Mouse (Mus musculus): Measurements from ENCODE around the gene Hs2st1. TPM values are rescaled to one million over a fixed set of nuclear protein-coding genes. Genes with fewer than 3 reads are reported as not detected.

Hs2st1 gene
- polyA plus RNA-seq, 1 experiment: 1.5 TPM

DNA sequence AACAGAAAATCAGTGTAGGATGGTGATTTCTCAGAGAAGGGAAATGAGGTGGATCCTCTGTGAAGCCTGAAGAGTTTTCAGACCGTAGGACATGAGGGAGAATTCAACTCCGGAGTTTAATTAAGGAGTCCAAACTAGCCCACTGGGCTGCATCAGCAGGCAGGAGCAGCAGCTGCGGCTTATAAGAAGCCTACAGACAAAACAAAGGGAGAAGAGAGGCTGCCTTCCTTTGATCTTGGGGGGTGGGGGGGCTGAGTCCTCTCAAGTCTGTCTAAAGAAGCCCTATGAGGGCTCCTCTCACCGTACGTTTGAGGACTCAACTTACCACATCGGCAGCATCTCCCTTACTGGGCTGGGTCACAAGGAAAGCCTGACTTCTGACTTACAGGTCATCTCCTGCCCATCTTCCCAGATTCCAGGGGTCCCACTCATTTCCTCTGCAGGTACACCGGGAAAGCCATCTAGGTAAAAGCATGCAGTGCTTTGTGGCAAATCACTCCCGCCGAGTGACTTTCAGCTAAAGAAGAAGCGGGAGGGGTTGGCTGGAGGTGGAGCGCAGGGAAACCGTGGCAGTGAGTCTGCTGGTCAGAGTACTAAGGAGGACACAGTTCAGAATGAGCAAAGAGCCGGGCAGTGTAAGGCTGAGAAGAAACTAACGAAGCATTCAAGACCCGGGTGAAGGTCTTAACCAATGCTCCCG lies 13.2 kb downstream of the Hs2st1 start:
- Histone ChIP-seq H3K9me3 (no peaks in the 10 kb centered on the region), H3K4me1 (peaks cover 79% of the 10 kb centered on the region), H3K27me3 (replicated peaks) (no peaks in the 10 kb centered on the region), H3K4me3 (replicated peaks) (no peak overlapping the region), H3K36me3 (replicated peaks; ENCODE audit: low read length) (no peaks in the 10 kb centered on the region)
- TF ChIP-seq FLI1 (IDR thresholded peaks at IDR 0.05; ENCODE audit: low read length) (no peak), GATA1 (IDR thresholded peaks at IDR 0.05; ENCODE audit: borderline replicate concordance, low read length) (no peak)

DNA sequence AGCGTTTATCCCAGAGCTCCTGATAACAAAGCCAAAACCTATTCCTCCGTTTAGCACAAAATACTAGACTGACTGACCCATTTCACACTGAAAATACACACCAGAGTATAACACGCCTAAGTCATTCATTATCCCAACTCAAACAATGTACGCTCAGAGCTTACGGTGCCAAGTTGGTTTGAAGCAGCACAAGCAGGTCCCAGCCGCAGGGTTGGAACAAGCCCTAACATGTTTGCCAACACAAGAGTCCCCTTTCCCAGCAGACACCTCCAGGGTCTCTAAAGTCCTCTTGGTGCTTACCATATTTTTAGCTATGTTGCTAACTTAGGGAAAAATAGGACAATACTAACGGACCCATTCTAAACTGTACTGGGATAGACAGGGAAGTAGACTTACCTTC lies 14.8 kb downstream of the Hs2st1 start:
- TF ChIP-seq GATA1 (IDR thresholded peaks at IDR 0.05; ENCODE audit: borderline replicate concordance, low read length): no peak
- no peak for TF ChIP-seq FLI1 (IDR thresholded peaks at IDR 0.05; ENCODE audit: low read length)
- H3K4me3 ChIP-seq (replicated peaks): no peak overlapping the region
- H3K36me3 ChIP-seq (replicated peaks; ENCODE audit: low read length): no peaks in the 10 kb centered on the region
- peaks cover 77% of the 10 kb centered on the region for H3K4me1 ChIP-seq
- no peaks in the 10 kb centered on the region for H3K9me3 ChIP-seq
- H3K27me3 ChIP-seq (replicated peaks): no peaks in the 10 kb centered on the region

DNA sequence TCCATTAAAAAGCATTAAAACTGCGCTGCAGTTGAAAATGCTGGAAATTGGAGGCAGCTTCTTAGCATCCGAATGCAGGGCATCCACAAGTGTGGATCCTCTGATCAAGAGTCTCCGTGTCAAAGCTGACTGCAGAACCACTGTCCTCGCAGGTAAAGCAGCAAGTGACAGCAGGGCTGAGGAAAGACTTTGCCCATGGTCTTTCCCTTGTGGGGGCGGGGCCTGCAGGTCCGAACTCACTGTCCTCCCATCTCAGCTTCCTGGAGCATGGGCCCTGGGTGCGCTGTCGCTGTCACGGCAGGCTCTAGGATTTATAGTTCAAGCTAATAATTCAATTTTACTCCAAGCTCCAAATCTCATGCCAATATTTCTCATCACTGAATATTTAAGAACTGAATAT lies 15.5 kb downstream of the Hs2st1 start:
- Histone ChIP-seq H3K9me3 (no peaks in the 10 kb centered on the region), H3K4me3 (replicated peaks) (no peak overlapping the region), H3K36me3 (replicated peaks; ENCODE audit: low read length) (peaks cover 3% of the 10 kb centered on the region), H3K4me1 (peaks cover 77% of the 10 kb centered on the region), H3K27me3 (replicated peaks) (no peaks in the 10 kb centered on the region)
- TF ChIP-seq FLI1 (IDR thresholded peaks at IDR 0.05; ENCODE audit: low read length) (no peak), GATA1 (IDR thresholded peaks at IDR 0.05; ENCODE audit: borderline replicate concordance, low read length) (no peak)

DNA sequence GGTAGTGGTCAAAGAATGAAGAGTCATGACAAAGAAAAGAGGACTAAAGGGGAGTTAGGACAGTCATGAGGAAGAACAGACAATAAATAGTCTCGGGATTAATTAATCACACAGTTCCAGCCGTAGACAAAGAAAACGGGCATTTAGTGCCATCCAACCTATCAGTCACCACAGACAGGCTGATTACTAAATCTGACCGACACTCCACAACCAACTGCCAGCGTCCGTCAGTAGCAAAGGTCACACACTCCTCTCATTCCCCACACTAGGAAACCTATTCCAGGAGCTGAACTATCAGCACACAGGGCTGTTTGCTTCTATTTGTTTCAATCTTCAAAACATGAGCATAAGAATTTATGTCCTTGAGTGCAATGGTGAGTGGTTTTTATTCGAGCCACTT lies 16.0 kb downstream of the Hs2st1 start:
- no peaks in the 10 kb centered on the region for H3K9me3 ChIP-seq
- TF ChIP-seq GATA1 (IDR thresholded peaks at IDR 0.05; ENCODE audit: borderline replicate concordance, low read length): no peak
- no peak for TF ChIP-seq FLI1 (IDR thresholded peaks at IDR 0.05; ENCODE audit: low read length)
- no peak overlapping the region for H3K4me3 ChIP-seq (replicated peaks)
- peaks cover 76% of the 10 kb centered on the region for H3K4me1 ChIP-seq
- peaks cover 6% of the 10 kb centered on the region for H3K36me3 ChIP-seq (replicated peaks; ENCODE audit: low read length)
- H3K27me3 ChIP-seq (replicated peaks): no peaks in the 10 kb centered on the region

DNA sequence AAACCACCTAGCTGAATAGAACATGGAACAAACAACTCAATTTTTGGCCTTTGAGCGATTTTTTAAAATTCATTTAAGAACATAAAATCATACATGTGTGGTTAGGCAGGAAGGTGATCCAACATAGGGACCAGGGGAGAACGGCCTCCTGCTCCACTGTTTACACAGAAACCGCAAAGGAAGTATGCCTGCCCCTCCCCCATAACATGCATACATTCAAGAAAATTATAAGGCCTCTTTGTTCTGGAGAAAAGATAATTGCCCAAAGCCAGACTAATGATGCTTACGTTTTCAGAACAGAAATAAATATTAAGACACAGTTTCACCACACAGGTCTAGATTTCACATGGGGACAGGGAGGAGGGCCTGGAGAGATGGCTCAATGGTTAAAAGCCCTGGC lies 18.6 kb downstream of the Hs2st1 start:
- H3K4me1 ChIP-seq: peaks cover 68% of the 10 kb centered on the region
- H3K27me3 ChIP-seq (replicated peaks): no peaks in the 10 kb centered on the region
- peaks cover 6% of the 10 kb centered on the region for H3K36me3 ChIP-seq (replicated peaks; ENCODE audit: low read length)
- no peak overlapping the region for H3K4me3 ChIP-seq (replicated peaks)
- TF ChIP-seq GATA1 (IDR thresholded peaks at IDR 0.05; ENCODE audit: borderline replicate concordance, low read length) (no peak), FLI1 (IDR thresholded peaks at IDR 0.05; ENCODE audit: low read length) (no peak)
- H3K9me3 ChIP-seq: no peaks in the 10 kb centered on the region

DNA sequence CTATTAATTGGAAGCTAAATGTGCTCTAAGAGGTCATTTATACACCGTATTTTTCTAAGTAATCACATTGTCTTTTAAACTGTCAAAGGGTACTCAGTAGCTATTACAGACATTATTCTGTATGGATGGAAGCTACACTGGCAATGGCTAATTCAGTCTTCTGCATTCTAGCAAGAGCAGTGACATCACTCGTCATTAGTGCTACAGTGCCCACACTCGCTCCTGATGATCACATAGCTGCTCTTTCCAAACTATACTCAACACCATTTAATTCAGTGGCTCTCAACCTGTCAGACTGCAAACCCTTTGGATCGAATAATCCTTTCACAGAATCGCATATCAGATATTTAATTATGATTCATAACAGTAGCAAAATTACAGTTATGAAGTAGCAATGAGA lies 19.3 kb downstream of the Hs2st1 start:
- Histone ChIP-seq H3K4me1 (peaks cover 71% of the 10 kb centered on the region), H3K4me3 (replicated peaks) (no peak overlapping the region), H3K36me3 (replicated peaks; ENCODE audit: low read length) (peaks cover 6% of the 10 kb centered on the region), H3K9me3 (no peaks in the 10 kb centered on the region), H3K27me3 (replicated peaks) (no peaks in the 10 kb centered on the region)
- TF ChIP-seq GATA1 (IDR thresholded peaks at IDR 0.05; ENCODE audit: borderline replicate concordance, low read length): no peak
- no peak for TF ChIP-seq FLI1 (IDR thresholded peaks at IDR 0.05; ENCODE audit: low read length)

DNA sequence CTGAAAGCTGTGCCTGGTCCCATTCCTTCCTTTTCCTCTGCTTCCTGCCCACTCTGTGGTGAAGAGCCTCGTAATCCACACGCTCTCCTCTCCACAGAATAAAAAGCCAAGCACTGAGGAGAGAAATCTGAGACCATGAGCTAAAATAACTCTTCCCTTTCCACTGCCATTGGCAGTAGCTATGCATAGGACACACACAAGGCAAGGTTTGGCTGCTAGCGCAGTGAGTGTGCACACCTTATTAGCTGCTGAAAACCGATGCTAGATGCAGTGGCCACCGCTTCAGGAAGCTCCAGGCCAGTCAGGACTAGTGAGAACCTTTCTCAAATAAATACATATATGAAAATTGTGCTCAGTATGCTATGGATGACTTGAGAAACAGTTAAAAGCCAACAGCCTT lies 19.9 kb downstream of the Hs2st1 start:
- Histone ChIP-seq H3K9me3 (no peaks in the 10 kb centered on the region), H3K4me3 (replicated peaks) (no peak overlapping the region), H3K36me3 (replicated peaks; ENCODE audit: low read length) (peaks cover 6% of the 10 kb centered on the region), H3K27me3 (replicated peaks) (no peaks in the 10 kb centered on the region), H3K4me1 (peaks cover 70% of the 10 kb centered on the region)
- TF ChIP-seq FLI1 (IDR thresholded peaks at IDR 0.05; ENCODE audit: low read length) (no peak), GATA1 (IDR thresholded peaks at IDR 0.05; ENCODE audit: borderline replicate concordance, low read length) (no peak)

DNA sequence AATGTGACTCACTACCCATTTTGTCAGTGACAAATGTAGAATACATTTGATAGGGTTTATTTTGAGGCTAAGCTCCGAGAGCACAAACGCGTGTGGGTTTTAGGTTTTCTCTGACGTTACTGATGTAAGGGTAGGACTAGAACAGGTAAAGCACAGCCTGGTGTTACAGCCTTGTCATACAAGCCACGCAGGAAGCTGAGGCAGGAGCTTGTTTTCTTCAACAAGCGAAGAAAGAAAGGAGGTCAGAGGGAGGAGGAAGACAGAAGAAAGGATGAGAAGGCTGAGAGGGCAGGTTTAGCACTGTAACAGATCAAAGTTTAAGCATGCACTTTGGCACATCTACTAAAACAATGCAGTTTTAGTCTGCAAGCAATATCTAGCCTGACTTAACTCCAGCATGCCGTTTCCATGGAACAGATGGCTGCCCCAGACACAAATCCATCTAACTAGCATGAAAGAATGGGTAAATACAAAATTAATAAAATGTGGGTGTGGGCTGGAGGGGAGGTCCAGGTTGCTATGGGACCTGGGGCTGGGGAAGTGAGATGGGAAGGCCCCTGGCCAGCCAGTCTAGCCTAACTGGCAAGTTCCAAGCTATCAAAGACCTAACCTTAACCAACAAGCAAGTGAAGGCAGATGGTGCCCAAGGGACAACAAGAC lies 21.7 kb downstream of the Hs2st1 start:
- TF ChIP-seq GATA1 (IDR thresholded peaks at IDR 0.05; ENCODE audit: borderline replicate concordance, low read length) (no peak), FLI1 (IDR thresholded peaks at IDR 0.05; ENCODE audit: low read length) (no peak)
- H3K27me3 ChIP-seq (replicated peaks): no peaks in the 10 kb centered on the region
- H3K36me3 ChIP-seq (replicated peaks; ENCODE audit: low read length): peaks cover 6% of the 10 kb centered on the region
- peak overlapping the region; percentile 20 for H3K4me3 ChIP-seq (replicated peaks)
- H3K4me1 ChIP-seq: peaks cover 64% of the 10 kb centered on the region
- no peaks in the 10 kb centered on the region for H3K9me3 ChIP-seq

DNA sequence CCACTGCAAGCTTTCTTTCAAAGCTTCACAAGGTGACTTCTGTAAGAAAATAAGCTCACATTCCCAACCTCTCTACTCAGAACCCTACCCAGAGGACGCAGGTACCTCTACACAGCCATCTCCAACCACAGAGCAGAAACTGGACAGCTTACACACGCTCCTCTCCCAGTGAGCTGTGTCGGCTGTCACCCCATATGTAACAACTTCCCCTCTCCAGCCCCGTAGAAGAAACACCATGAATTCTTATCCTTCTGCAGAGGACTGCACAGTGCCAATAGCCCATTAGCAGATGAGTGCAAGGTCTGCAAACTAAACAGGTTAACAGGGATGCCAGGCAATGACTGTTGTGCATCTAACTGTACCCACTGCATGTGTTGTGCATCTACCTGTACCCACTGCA lies 23.5 kb downstream of the Hs2st1 start:
- Histone ChIP-seq H3K4me1 (peaks cover 59% of the 10 kb centered on the region), H3K4me3 (replicated peaks) (peak overlapping the region; percentile 80), H3K9me3 (no peaks in the 10 kb centered on the region), H3K36me3 (replicated peaks; ENCODE audit: low read length) (peaks cover 6% of the 10 kb centered on the region), H3K27me3 (replicated peaks) (no peaks in the 10 kb centered on the region)
- no peak for TF ChIP-seq FLI1 (IDR thresholded peaks at IDR 0.05; ENCODE audit: low read length)
- TF ChIP-seq GATA1 (IDR thresholded peaks at IDR 0.05; ENCODE audit: borderline replicate concordance, low read length): no peak

DNA sequence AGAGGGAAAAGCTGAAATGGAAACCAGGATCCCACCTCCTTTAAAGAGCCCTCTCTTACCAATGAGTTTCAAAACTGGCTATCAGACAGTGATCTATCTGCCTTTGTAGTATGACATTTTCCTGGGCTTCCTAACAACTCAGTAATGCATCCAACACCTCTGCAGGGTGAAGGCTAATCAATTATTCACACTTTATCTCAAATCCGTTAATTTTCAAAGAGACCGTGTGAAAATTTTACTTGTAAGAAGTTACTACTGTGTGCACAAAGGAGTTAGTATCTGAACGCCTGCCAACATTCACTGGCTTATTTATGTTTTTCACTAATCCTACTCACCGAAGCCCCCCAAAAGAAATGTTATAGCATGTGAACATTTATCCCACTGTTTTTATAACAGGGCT lies 24.1 kb downstream of the Hs2st1 start:
- TF ChIP-seq FLI1 (IDR thresholded peaks at IDR 0.05; ENCODE audit: low read length): no peak
- no peak for TF ChIP-seq GATA1 (IDR thresholded peaks at IDR 0.05; ENCODE audit: borderline replicate concordance, low read length)
- peaks cover 57% of the 10 kb centered on the region for H3K4me1 ChIP-seq
- no peak overlapping the region for H3K4me3 ChIP-seq (replicated peaks)
- H3K27me3 ChIP-seq (replicated peaks): no peaks in the 10 kb centered on the region
- no peaks in the 10 kb centered on the region for H3K9me3 ChIP-seq
- peaks cover 6% of the 10 kb centered on the region for H3K36me3 ChIP-seq (replicated peaks; ENCODE audit: low read length)
